Mouse (Mus musculus): Measurements from ENCODE around the gene Clstn1.

Clstn1 gene

GRCm38 (mm10) chr4:149689822-149690700 is 103.8 kb downstream of the Clstn1 start:
- CTCF ChIA-PET = interaction anchor here in 3 of 4 experiments (0.5 to 1.4 kb wide), 10 partner anchors 8 to 483 kb away, joined by 3 to 5 read pairs (median 3); no protein-coding TSS in a partner anchor
- POLR2A ChIA-PET = interaction anchor here in 2 of 4 experiments (0.6 to 2.5 kb wide), 7 partner anchors 8 to 108 kb away, joined by 3 to 12 read pairs (median 3); partner anchors contain the start of gene Pik3cd (in 1 of the 2)

- ChIA-PET CTCF (interaction anchor here in 1 of 4 experiments (1.0 to 1.4 kb wide), 5 partner anchors 8 to 482 kb away, joined by 3 to 5 read pairs (median 3); partner anchors contain the start of gene Pik3cd), POLR2A (interaction anchor here in 1 of 4 experiments (0.5 to 1.9 kb wide), 5 partner anchors 12 to 23 kb away, joined by 3 to 12 read pairs (median 4); partner anchors contain the start of gene Pik3cd)
Measured at GRCm38 (mm10) chr4:149690828-149691280, 104.6 kb downstream of the Clstn1 start.

DNA sequence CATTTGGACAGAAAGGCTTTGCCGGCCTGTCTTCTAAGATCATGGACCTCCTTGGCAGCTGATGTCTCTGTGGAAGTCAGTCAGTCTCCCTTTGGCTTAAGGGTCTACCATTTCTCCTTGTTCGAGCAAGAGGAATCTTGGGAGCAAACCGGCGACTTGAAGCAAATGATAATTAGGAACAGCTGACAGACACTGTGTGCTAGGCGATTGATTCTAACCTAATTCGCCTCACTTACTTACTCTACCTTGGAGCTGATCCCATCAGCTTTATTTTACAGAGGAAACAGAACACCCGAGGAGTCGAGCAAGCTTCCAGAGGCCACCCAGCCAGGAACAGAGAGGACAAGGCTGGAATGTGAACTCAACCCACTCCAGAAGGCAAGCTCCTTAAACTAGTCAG is 105.1 kb downstream of the Clstn1 start:
- ChIA-PET CTCF (interaction anchor here in 2 of 4 experiments (1.0 to 1.1 kb wide), 5 partner anchors 11 to 482 kb away, joined by 3 to 4 read pairs (median 3); partner anchors contain the start of gene Pik3cd (in 1 of the 2)), POLR2A (interaction anchor here in 1 of 4 experiments (0.5 to 1.7 kb wide), 3 partner anchors 8 to 17 kb away, joined by 3 to 7 read pairs (median 4); no protein-coding TSS in a partner anchor)

GRCm38 (mm10) chr4:149696189-149696971 is 110.1 kb downstream of the Clstn1 start:
- POLR2A ChIA-PET = interaction anchor here in 3 of 4 experiments (0.6 to 2.2 kb wide), 8 partner anchors 12 to 489 kb away, joined by 3 to 7 read pairs (median 4); partner anchors contain the start of gene Tmem201 (in 1 of the 3)
- CTCF ChIA-PET = interaction anchor here in 3 of 4 experiments (0.6 to 2.5 kb wide), 13 partner anchors 13 to 1392 kb away, joined by 3 to 12 read pairs (median 3); partner anchors contain the start of gene Tmem201 (in 1 of the 3)

DNA sequence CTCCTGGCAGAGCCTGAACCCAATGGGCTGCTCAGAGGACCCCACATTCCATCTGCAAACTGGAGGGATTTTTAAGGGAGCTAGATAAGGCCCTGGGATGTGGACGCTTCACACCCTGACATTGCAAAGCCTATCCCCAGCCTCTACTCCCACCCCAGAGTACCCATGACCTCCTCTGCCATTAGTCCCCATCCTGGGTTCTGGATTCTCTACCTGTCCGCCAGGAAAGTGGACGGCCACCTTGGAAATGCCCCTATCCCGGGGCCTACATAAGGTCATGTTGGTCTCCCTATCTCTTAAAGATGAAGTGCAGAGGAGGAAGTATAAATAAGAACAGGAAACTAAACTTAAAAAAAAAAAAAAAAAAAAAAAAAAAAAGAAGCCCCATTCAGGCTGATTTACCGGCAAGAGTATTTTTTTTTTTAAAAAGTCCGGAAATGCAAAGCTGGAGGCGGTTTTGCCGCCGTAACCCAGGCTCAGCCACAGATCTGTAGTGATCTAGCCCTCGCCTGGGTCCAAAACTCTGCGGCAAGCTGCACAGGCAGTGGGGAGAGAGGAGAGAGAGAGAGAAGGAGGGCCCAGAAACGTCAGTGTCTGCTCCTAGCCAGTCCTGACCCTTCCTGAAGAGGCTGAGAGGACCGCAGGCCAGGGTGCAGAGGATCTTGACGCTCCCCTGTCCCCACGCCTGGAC is 111.4 kb downstream of the Clstn1 start:
- ChIA-PET CTCF (interaction anchor here (0.5 to 2.7 kb wide), 42 partner anchors 7 to 1092 kb away, joined by 3 to 24 read pairs (median 4); partner anchors contain the start of genes Gpr157 (in 1 of the 4) and Tmem201 (in 1 of the 4)), POLR2A (interaction anchor here (0.6 to 2.1 kb wide), 25 partner anchors 8 to 988 kb away, joined by 3 to 10 read pairs (median 4); partner anchors contain the start of genes Gpr157 (in 1 of the 4) and Tmem201 (in 1 of the 4))

DNA sequence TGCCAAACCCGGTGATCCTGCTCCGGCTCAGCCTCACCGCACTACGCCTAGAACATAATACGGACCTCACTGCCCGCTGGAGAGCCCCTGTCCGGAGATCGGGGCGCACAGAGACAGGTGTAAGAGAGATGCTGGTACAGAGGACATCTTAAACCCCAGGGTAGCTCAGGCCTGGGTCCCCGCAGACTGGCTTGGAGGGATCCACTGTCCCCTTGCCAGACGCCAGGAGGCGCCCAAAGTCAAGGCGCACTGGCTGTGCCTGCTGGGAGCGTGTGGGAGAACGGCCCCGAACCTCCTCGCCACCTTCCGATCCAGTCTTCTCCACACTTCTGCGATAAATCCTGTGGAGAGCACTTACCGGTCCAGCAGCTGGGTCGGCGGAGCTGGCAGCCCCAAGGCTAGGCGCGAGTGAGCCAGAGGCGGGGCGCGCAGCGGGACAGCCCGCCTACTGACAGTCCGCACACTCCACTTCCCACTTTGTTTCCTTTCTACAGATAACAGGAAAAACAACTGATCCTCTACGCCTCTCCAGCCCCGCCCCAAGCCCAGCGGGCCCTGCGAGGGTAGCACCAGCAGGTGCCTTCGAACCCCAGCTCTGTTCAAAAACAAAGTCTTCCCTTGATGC is 112.0 kb downstream of the Clstn1 start:
- ChIA-PET POLR2A (interaction anchor here (0.7 to 2.1 kb wide), 28 partner anchors 9 to 989 kb away, joined by 3 to 10 read pairs (median 4); partner anchors contain the start of genes Gpr157 (in 1 of the 4), Kif1b (in 1 of the 4) and Tmem201 (in 1 of the 4)), CTCF (interaction anchor here (0.5 to 2.7 kb wide), 46 partner anchors 8 to 1092 kb away, joined by 3 to 24 read pairs (median 4); partner anchors contain the start of genes Gpr157 (in 1 of the 4) and Tmem201 (in 1 of the 4))
